Mouse (Mus musculus) embryonic facial prominence, embryonic 14.5 days (tissue): ENCODE measurements around the gene Zfp618. TPM values are rescaled to one million over a fixed set of nuclear protein-coding genes. Genes with fewer than 3 reads are reported as not detected.

ENCODE experiments used
- ATAC-seq: fragments of 200-750 bp; cut with Nextera tagmentation; 2 replicates; pipeline ENCODE4 v1.8.0; 2017; ENCODE audit warnings: low read depth, moderate number of reproducible peaks, moderate TSS enrichment
- DNase-seq: peaks from one replicate; pipeline ENCODE4 v3.0.0-alpha.2; 2015; ENCODE audit warnings: low spot score
- H3K27ac ChIP-seq: fragments of 300-500 bp; sonication (generic); replicated peaks from 2 replicates; pipeline ENCODE4 v1.5.1; 2014; ENCODE audit warnings: low read depth, mild to moderate bottlenecking, low read length, moderate library complexity
- H3K27me3 ChIP-seq: fragments of 300-500 bp; sonication (generic); replicated peaks from 2 replicates; pipeline ENCODE4 v1.6.1; 2014; ENCODE audit warnings: low read length; ENCODE audit not compliant: control insufficient read depth, insufficient read depth
- H3K36me3 ChIP-seq: fragments of 300-500 bp; sonication (generic); 2 replicates; pipeline ENCODE4 v1.6.1; 2014; ENCODE audit warnings: low read length, mixed read lengths; ENCODE audit not compliant: control insufficient read depth, insufficient read depth
- H3K4me1 ChIP-seq: fragments of 300-500 bp; sonication (generic); 2 replicates; pipeline ENCODE4 v1.6.1; 2014; ENCODE audit warnings: antibody characterized with exemption, low read length; ENCODE audit not compliant: control insufficient read depth, insufficient read depth
- H3K4me2 ChIP-seq: fragments of 300-500 bp; sonication (generic); 2 replicates; pipeline ENCODE4 v1.6.1; 2014; ENCODE audit warnings: low read depth, mild to moderate bottlenecking, low read length, moderate library complexity, mixed read lengths
- H3K4me3 ChIP-seq: fragments of 300-500 bp; sonication (generic); 2 replicates; pipeline ENCODE4 v1.5.1; 2014; ENCODE audit warnings: low read depth, mild to moderate bottlenecking, low read length
- H3K9ac ChIP-seq: fragments of 300-500 bp; sonication (generic); 2 replicates; pipeline ENCODE4 v1.6.1; 2014; ENCODE audit warnings: low read depth, mild to moderate bottlenecking, low read length, moderate library complexity, mixed read lengths
- H3K9me3 ChIP-seq: fragments of 300-500 bp; sonication (generic); 2 replicates; pipeline ENCODE4 v1.6.1; 2016; ENCODE audit warnings: low read length; ENCODE audit not compliant: control insufficient read depth
- WGBS: fragments of 180-500 bp; shearing (Covaris S2); extraction: QIAGEN DNeasy Blood & Tissue Kit; methylation state at CpG from one replicate; pipeline ENCODE4 v1.1.7; 2014; 5-methylcytosine and 5-hydroxymethylcytosine counted together
- polyA plus RNA-seq: library from polyadenylated mRNA; unstranded; fragments of >200 nt; fragmentation: Nextera tagmentation; extraction: Ambion mirVana; gene quantifications from 2 replicates; pipeline ENCODE4 v1.2.1, GENCODE M21; 2014

Gene Zfp618
- 17.6 and 22.7 TPM in 2 replicates for polyA plus RNA-seq

GRCm38 (mm10) chr4:62965497-62966302 lies at the start of gene Zfp618:
TSS of gene Zfp618 (plus strand) at chr4:62965573.
- Histone ChIP-seq H3K4me3 (peak within 1 kb of the TSS; percentile 80), H3K4me2 (peak within 1 kb of the TSS; percentile 63), H3K9ac (peak within 1 kb of the TSS; percentile 98), H3K36me3 (no peaks in the 10 kb centered on the region), H3K27me3 (no peaks in the 10 kb centered on the region), H3K9me3 (no peaks in the 10 kb centered on the region), H3K4me1 (peaks cover 18% of the 10 kb centered on the region), H3K27ac (peak within 1 kb of the TSS; percentile 94)
- DNase-seq (peak; percentile 58), ATAC-seq (peak; percentile 79)
- 2% methylated on average over 15 of the region's 86 CpGs for WGBS

GRCm38 (mm10) chr4:62917056-62917455 lies 48.3 kb upstream of the Zfp618 start:
- ATAC-seq (no peak), DNase-seq (no peak)
- no peaks in the 10 kb centered on the region for H3K4me1 ChIP-seq
- no peak overlapping the region for H3K27ac ChIP-seq
- WGBS = 91% methylated on average over 8 of the region's 8 CpGs
- H3K9ac ChIP-seq = no peak overlapping the region
- H3K4me3 ChIP-seq = no peak overlapping the region
- H3K27me3 ChIP-seq = no peaks in the 10 kb centered on the region
- no peaks in the 10 kb centered on the region for H3K9me3 ChIP-seq
- no peak overlapping the region for H3K4me2 ChIP-seq
- no peaks in the 10 kb centered on the region for H3K36me3 ChIP-seq

GRCm38 (mm10) chr4:62933798-62934197 lies 31.6 kb upstream of the Zfp618 start:
- H3K9ac ChIP-seq = no peak overlapping the region
- H3K36me3 ChIP-seq = no peaks in the 10 kb centered on the region
- DNase-seq = no peak
- H3K4me1 ChIP-seq = peaks cover 4% of the 10 kb centered on the region; the same call in 1 of the 2 replicates
- no peak overlapping the region for H3K4me2 ChIP-seq
- H3K4me3 ChIP-seq = no peak overlapping the region
- no peak for ATAC-seq
- H3K9me3 ChIP-seq = peaks cover 6% of the 10 kb centered on the region; the same call in 1 of the 2 replicates
- H3K27ac ChIP-seq = no peak overlapping the region
- H3K27me3 ChIP-seq = no peaks in the 10 kb centered on the region
- 88% methylated on average over 4 of the region's 4 CpGs for WGBS

GRCm38 (mm10) chr4:62935589-62936218 lies 29.7 kb upstream of the Zfp618 start:
- no peaks in the 10 kb centered on the region for H3K36me3 ChIP-seq
- no peak overlapping the region for H3K4me2 ChIP-seq
- H3K9me3 ChIP-seq = peaks cover 6% of the 10 kb centered on the region; the same call in 1 of the 2 replicates
- peaks cover 4% of the 10 kb centered on the region; the same call in 1 of the 2 replicates for H3K4me1 ChIP-seq
- no peak overlapping the region for H3K9ac ChIP-seq
- no peaks in the 10 kb centered on the region for H3K27me3 ChIP-seq
- WGBS = 41% methylated on average over 11 of the region's 11 CpGs
- no peak overlapping the region for H3K4me3 ChIP-seq
- ATAC-seq (no peak), DNase-seq (peak; percentile 27)
- H3K27ac ChIP-seq = no peak overlapping the region

GRCm38 (mm10) chr4:62941961-62942892 lies 23.1 kb upstream of the Zfp618 start:
- H3K4me2 ChIP-seq = no peak overlapping the region; the same call in 1 of the 2 replicates
- peaks cover 13% of the 10 kb centered on the region; the same call in 1 of the 2 replicates for H3K4me1 ChIP-seq
- no peak for ATAC-seq
- 49% methylated on average over 14 of the region's 14 CpGs for WGBS
- DNase-seq = peak; percentile 71
- no peak overlapping the region for H3K4me3 ChIP-seq
- H3K9ac ChIP-seq = no peak overlapping the region
- H3K36me3 ChIP-seq = no peaks in the 10 kb centered on the region
- no peaks in the 10 kb centered on the region for H3K9me3 ChIP-seq
- no peaks in the 10 kb centered on the region for H3K27me3 ChIP-seq
- H3K27ac ChIP-seq = no peak overlapping the region

- no peaks in the 10 kb centered on the region for H3K9me3 ChIP-seq
- no peak overlapping the region for H3K9ac ChIP-seq
- no peak overlapping the region for H3K4me3 ChIP-seq
- no peak overlapping the region for H3K27ac ChIP-seq
- H3K27me3 ChIP-seq = no peaks in the 10 kb centered on the region
- DNase-seq (no peak), ATAC-seq (no peak; the same call in 1 of the 2 replicates)
- no peak overlapping the region for H3K4me2 ChIP-seq
- no peaks in the 10 kb centered on the region for H3K36me3 ChIP-seq
- H3K4me1 ChIP-seq = peaks cover 13% of the 10 kb centered on the region; the same call in 1 of the 2 replicates
- WGBS = 67% methylated on average over 4 of the region's 4 CpGs
These were observed 21.0 kb upstream of the Zfp618 start for GRCm38 (mm10) chr4:62944326-62944879.

GRCm38 (mm10) chr4:62963806-62964205 lies 1.6 kb upstream of the Zfp618 start:
- H3K4me1 ChIP-seq = peaks cover 4% of the 10 kb centered on the region; the same call in 1 of the 2 replicates
- H3K9ac ChIP-seq = no peak overlapping the region
- ATAC-seq (no peak), DNase-seq (no peak)
- H3K4me3 ChIP-seq = no peak overlapping the region
- no peak overlapping the region for H3K27ac ChIP-seq
- no peaks in the 10 kb centered on the region for H3K36me3 ChIP-seq
- H3K27me3 ChIP-seq = no peaks in the 10 kb centered on the region
- 69% methylated on average over 4 of the region's 4 CpGs for WGBS
- H3K4me2 ChIP-seq = no peak overlapping the region
- no peaks in the 10 kb centered on the region for H3K9me3 ChIP-seq
